Mouse (Mus musculus) embryonic fibroblast, embryonic 13.5 days (primary cell): ENCODE data around the gene Dlg2. TPM values are rescaled to one million over a fixed set of nuclear protein-coding genes. Genes with fewer than 3 reads are reported as not detected.

Experiments used
- H3K27ac ChIP-seq: 2 replicates; pipeline ENCODE4 v1.5.1; 2012; ENCODE audit warnings: low read length, control low read depth, inconsistent platforms; ENCODE audit not compliant: insufficient read depth
- H3K4me1 ChIP-seq: 2 replicates; pipeline ENCODE4 v1.6.1; 2011; ENCODE audit warnings: low read length; ENCODE audit not compliant: control insufficient read depth, insufficient read depth
- H3K4me3 ChIP-seq: 2 replicates; pipeline ENCODE4 v1.5.1; 2011; ENCODE audit warnings: mild to moderate bottlenecking, control low read depth, low read length; ENCODE audit not compliant: insufficient read depth
- CTCF ChIP-seq: IDR thresholded peaks from 2 replicates; pipeline ENCODE4 v1.5.1; 2011; ENCODE audit warnings: mild to moderate bottlenecking, control low read depth, low read length, moderate library complexity, borderline replicate concordance; ENCODE audit not compliant: insufficient read depth
- POLR2A ChIP-seq: IDR thresholded peaks from 2 replicates; pipeline ENCODE4 v1.6.1; 2011; ENCODE audit warnings: low read depth, mild to moderate bottlenecking, control low read depth, low read length, moderate library complexity
- polyA plus RNA-seq: library from polyadenylated mRNA; stranded (reverse); fragments of >200 nt; gene quantifications from 2 replicates; pipeline ENCODE4 v1.2.4, GENCODE M21; 2011; ENCODE audit warnings: low read depth; ENCODE audit not compliant: missing spikeins, insufficient read length

Gene Dlg2
- polyA plus RNA-seq, 1 experiment: 5.2 TPM

GRCm38 (mm10) chr7:91429712-91430275, 953.3 kb downstream of the Dlg2 start:
- TF ChIP-seq CTCF (no peak), POLR2A (no peak)
- peaks cover 3% of the 10 kb centered on the region; the same call in 1 of the 2 replicates for H3K4me1 ChIP-seq
- no peak overlapping the region for H3K27ac ChIP-seq
- no peak overlapping the region for H3K4me3 ChIP-seq

- TF ChIP-seq CTCF: 0 out of 2 replicates have a peak, but pooled peaks have one; percentile 39
- no peak for TF ChIP-seq POLR2A
- H3K4me1 ChIP-seq: peaks cover 3% of the 10 kb centered on the region
- no peak overlapping the region for H3K27ac ChIP-seq
- H3K4me3 ChIP-seq: no peak overlapping the region
These were observed 955.2 kb downstream of the Dlg2 start for GRCm38 (mm10) chr7:91431594-91432240.

- Histone ChIP-seq H3K27ac (no peak overlapping the region), H3K4me3 (no peak overlapping the region), H3K4me1 (peaks cover 3% of the 10 kb centered on the region)
- TF ChIP-seq POLR2A: no peak
- TF ChIP-seq CTCF: no peak
These were observed 956.1 kb downstream of the Dlg2 start for GRCm38 (mm10) chr7:91432563-91432962.

GRCm38 (mm10) chr7:91434739-91435138, 958.3 kb downstream of the Dlg2 start:
- TF ChIP-seq POLR2A: no peak
- TF ChIP-seq CTCF: no peak
- no peak overlapping the region for H3K27ac ChIP-seq
- no peak overlapping the region for H3K4me3 ChIP-seq
- peaks cover 3% of the 10 kb centered on the region for H3K4me1 ChIP-seq

GRCm38 (mm10) chr7:91440326-91440725, 963.9 kb downstream of the Dlg2 start:
- no peak overlapping the region; the same call in 1 of the 2 replicates for H3K27ac ChIP-seq
- H3K4me3 ChIP-seq: no peak overlapping the region
- H3K4me1 ChIP-seq: no peaks in the 10 kb centered on the region; the same call in 1 of the 2 replicates
- TF ChIP-seq CTCF: no peak
- no peak for TF ChIP-seq POLR2A

GRCm38 (mm10) chr7:91442447-91443376, 966.2 kb downstream of the Dlg2 start:
- H3K27ac ChIP-seq: no peak overlapping the region
- no peaks in the 10 kb centered on the region; the same call in 1 of the 2 replicates for H3K4me1 ChIP-seq
- TF ChIP-seq CTCF: no peak
- TF ChIP-seq POLR2A: no peak
- no peak overlapping the region for H3K4me3 ChIP-seq

GRCm38 (mm10) chr7:91443377-91443714, 966.9 kb downstream of the Dlg2 start:
- H3K27ac ChIP-seq: no peak overlapping the region
- H3K4me1 ChIP-seq: no peaks in the 10 kb centered on the region; the same call in 1 of the 2 replicates
- no peak overlapping the region for H3K4me3 ChIP-seq
- TF ChIP-seq POLR2A (no peak), CTCF (no peak)

- Histone ChIP-seq H3K27ac (no peak overlapping the region), H3K4me3 (no peak overlapping the region), H3K4me1 (no peaks in the 10 kb centered on the region; the same call in 1 of the 2 replicates)
- TF ChIP-seq POLR2A (no peak), CTCF (no peak)
These were observed 967.4 kb downstream of the Dlg2 start for GRCm38 (mm10) chr7:91443913-91444312.

- TF ChIP-seq POLR2A: no peak
- TF ChIP-seq CTCF: no peak
These were observed 968.3 kb downstream of the Dlg2 start for GRCm38 (mm10) chr7:91444728-91445127.

More at GRCm38 (mm10) chr7:91444728-91445127, 968.3 kb downstream of the Dlg2 start:
- Histone ChIP-seq H3K4me3 (no peak overlapping the region), H3K27ac (no peak overlapping the region), H3K4me1 (no peaks in the 10 kb centered on the region; the same call in 1 of the 2 replicates)
